Mouse (Mus musculus) midbrain, embryonic 13.5 days (tissue): Measurements from ENCODE around the gene Abi2. TPM values are rescaled to one million over a fixed set of nuclear protein-coding genes. Genes with fewer than 3 reads are reported as not detected.
"Not testable (repeated sequence)": the region's sequence is repeated elsewhere in the genome, so short reads cannot be mapped to it uniquely, and the experiment has no call there.

Experiments used
- ATAC-seq: fragments of 200-750 bp; cut with Nextera tagmentation; 2 replicates; pipeline ENCODE4 v1.8.0; 2017; ENCODE audit warnings: mild to moderate bottlenecking, moderate TSS enrichment, moderate library complexity
- H3K27ac ChIP-seq: fragments of 300-500 bp; sonication (generic); 2 replicates; pipeline ENCODE4 v1.5.1; 2015; ENCODE audit warnings: inconsistent platforms, mild to moderate bottlenecking, moderate library complexity
- H3K27me3 ChIP-seq: fragments of 300-500 bp; sonication (generic); 2 replicates; pipeline ENCODE4 v1.6.1; 2015; ENCODE audit warnings: mild to moderate bottlenecking, inconsistent platforms
- H3K36me3 ChIP-seq: fragments of 300-500 bp; sonication (generic); 2 replicates; pipeline ENCODE4 v1.6.1; 2015; ENCODE audit warnings: mild to moderate bottlenecking, inconsistent platforms
- H3K4me1 ChIP-seq: fragments of 300-500 bp; sonication (generic); replicated peaks from 2 replicates; pipeline ENCODE4 v1.6.1; 2015; ENCODE audit warnings: inconsistent platforms
- H3K4me2 ChIP-seq: fragments of 300-500 bp; sonication (generic); replicated peaks from 2 replicates; pipeline ENCODE4 v1.6.1; 2015; ENCODE audit warnings: moderate library complexity, mild to moderate bottlenecking, inconsistent platforms
- H3K4me3 ChIP-seq: fragments of 300-500 bp; sonication (generic); replicated peaks from 2 replicates; pipeline ENCODE4 v1.5.1; 2015; ENCODE audit warnings: mild to moderate bottlenecking, inconsistent platforms
- H3K9ac ChIP-seq: fragments of 300-500 bp; sonication (generic); replicated peaks from 2 replicates; pipeline ENCODE4 v1.6.1; 2015; ENCODE audit warnings: mild to moderate bottlenecking, inconsistent platforms
- H3K9me3 ChIP-seq: fragments of 300-500 bp; sonication (generic); 2 replicates; pipeline ENCODE4 v1.6.1; 2016; ENCODE audit warnings: mild to moderate bottlenecking, inconsistent platforms
- WGBS: fragments of 180-500 bp; shearing (Covaris S2); methylation state at CpG from one replicate; pipeline ENCODE4 v1.1.7; 2015; 5-methylcytosine and 5-hydroxymethylcytosine counted together
- polyA plus RNA-seq: library from polyadenylated mRNA; unstranded; fragments of >200 nt; fragmentation: Nextera tagmentation; extraction: Ambion mirVana; gene quantifications from 2 replicates; pipeline ENCODE4 v1.2.1, GENCODE M21; 2015

The Abi2 gene
- polyA plus RNA-seq, 1 experiment from 2014 or later: 72.3 TPM

DNA sequence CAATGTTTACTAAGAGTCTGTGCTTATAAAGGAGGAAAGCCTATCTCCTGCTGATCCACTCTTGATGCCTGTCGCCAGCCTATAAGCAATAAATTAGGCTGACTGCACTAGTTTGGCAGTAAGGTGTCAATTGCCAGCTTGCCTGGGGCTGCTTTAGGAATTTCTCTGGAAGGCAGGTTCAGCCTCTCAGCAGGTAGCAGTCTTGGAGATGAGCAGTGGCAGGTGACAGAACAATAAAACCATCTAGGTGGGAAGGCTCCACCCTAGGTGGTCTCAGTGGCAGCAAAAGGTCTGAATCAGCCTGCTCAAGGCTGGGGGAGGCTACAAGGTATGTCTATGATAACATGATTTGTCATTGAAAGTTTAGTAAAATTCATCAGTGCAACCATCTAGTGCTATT lies 23.1 kb downstream of the Abi2 start:
- 23% methylated on average over 1 of the region's 1 CpGs for WGBS
- Histone ChIP-seq H3K4me2 (no peak overlapping the region), H3K9me3 (no peaks in the 10 kb centered on the region), H3K4me3 (no peak overlapping the region), H3K36me3 (peaks cover 5% of the 10 kb centered on the region), H3K9ac (no peak overlapping the region), H3K27me3 (no peaks in the 10 kb centered on the region), H3K27ac (no peak overlapping the region), H3K4me1 (0 out of 2 replicates have a peak, but pooled peaks cover 7% of the 10 kb centered on the region)
- ATAC-seq: no peak

DNA sequence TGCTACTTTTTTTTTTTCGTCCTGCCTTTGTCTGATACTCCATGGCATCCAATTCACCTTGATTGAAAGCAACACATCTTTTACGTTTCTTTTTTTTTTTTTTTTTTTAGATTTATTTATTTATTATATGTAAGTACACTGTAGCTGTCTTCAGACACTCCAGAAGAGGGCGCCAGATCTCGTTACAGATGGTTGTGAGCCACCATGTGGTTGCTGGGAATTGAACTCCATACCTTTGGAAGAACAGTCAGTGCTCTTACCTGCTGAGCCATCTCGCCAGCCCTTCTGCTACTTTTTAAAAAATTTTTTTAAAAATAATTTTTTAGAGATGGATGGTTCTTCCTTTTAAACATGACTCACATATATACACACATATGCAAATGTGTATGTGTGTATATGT lies 32.0 kb downstream of the Abi2 start:
- H3K9me3 ChIP-seq, ATAC-seq, H3K4me3 ChIP-seq, H3K27me3 ChIP-seq, H3K27ac ChIP-seq, H3K4me2 ChIP-seq, H3K4me1 ChIP-seq, H3K9ac ChIP-seq: not testable (repeated sequence)
- peaks cover 25% of the 10 kb centered on the region for H3K36me3 ChIP-seq
- 70% methylated on average over 5 of the region's 5 CpGs for WGBS

DNA sequence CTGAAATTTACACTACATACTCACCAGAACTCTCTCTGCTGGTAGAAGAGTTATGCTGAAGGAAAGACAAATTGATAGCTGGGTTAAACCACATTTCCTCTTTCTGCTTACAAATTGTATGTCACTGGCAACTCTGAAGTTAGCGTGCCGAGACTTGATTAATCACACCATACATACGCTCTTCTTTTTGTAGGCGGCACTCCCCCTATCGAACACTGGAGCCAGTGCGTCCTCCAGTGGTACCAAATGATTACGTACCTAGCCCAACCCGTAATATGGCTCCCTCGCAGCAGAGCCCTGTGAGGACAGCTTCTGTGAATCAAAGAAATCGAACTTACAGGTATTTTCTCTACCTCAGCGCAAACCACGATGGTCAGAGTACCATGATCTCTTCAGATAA lies 37.6 kb downstream of the Abi2 start:
- Histone ChIP-seq H3K9me3 (no peaks in the 10 kb centered on the region), H3K27me3 (no peaks in the 10 kb centered on the region), H3K4me1 (no peaks in the 10 kb centered on the region), H3K36me3 (peaks cover 28% of the 10 kb centered on the region), H3K27ac (no peak overlapping the region), H3K4me2 (no peak overlapping the region), H3K9ac (no peak overlapping the region), H3K4me3 (no peak overlapping the region)
- 91% methylated on average over 12 of the region's 12 CpGs for WGBS
- no peak for ATAC-seq

DNA sequence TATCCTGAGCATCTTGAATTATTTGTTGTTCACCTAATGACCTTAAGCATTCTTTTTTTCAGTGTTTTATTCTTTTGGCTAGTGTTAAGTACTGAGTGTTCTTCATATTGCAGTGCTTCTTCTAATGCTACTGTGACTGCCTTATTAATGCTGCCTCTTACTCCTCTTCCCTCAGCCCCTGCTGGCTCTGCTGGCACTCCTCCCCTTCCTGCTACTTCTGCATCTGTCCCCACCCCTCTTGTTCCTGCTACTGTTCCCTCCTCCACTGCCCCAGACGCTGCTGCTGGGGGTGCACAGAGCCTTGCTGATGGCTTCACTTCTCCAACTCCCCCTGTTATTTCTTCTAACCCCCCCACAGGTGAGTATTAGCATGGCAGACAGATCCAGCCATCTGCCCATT lies 40.5 kb downstream of the Abi2 start:
- Histone ChIP-seq H3K9me3 (no peaks in the 10 kb centered on the region), H3K36me3 (peaks cover 29% of the 10 kb centered on the region), H3K27ac (no peak overlapping the region), H3K9ac (no peak overlapping the region), H3K4me2 (no peak overlapping the region), H3K4me1 (no peaks in the 10 kb centered on the region), H3K4me3 (no peak overlapping the region), H3K27me3 (no peaks in the 10 kb centered on the region)
- no peak for ATAC-seq
- 57% methylated on average over 1 of the region's 1 CpGs for WGBS

DNA sequence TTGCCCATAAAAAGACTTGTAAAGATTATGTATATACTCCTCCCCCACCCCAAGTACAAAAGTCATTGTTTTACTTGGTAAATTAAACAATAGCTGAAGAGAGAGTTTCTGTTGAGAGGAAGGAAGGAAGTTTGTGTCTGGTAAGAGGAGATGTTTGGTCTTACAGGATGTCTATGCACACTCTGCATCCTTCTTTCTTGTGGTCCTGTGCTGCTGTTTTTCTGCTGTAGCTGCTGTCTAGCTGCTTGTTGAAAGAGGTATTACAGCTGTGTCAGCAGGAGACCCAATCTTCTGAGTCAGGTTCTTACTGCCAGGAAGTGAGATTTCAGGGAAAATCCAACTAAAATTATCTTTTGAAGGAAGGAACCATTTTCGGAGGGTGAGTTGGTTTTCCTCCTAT lies 51.2 kb downstream of the Abi2 start:
- ATAC-seq: no peak
- WGBS: 90% methylated on average over 1 of the region's 1 CpGs
- H3K4me1 ChIP-seq: no peaks in the 10 kb centered on the region
- H3K9me3 ChIP-seq: no peaks in the 10 kb centered on the region
- no peak overlapping the region for H3K4me3 ChIP-seq
- no peak overlapping the region for H3K27ac ChIP-seq
- no peak overlapping the region for H3K9ac ChIP-seq
- H3K4me2 ChIP-seq: no peak overlapping the region
- H3K27me3 ChIP-seq: no peaks in the 10 kb centered on the region
- peaks cover 30% of the 10 kb centered on the region for H3K36me3 ChIP-seq

DNA sequence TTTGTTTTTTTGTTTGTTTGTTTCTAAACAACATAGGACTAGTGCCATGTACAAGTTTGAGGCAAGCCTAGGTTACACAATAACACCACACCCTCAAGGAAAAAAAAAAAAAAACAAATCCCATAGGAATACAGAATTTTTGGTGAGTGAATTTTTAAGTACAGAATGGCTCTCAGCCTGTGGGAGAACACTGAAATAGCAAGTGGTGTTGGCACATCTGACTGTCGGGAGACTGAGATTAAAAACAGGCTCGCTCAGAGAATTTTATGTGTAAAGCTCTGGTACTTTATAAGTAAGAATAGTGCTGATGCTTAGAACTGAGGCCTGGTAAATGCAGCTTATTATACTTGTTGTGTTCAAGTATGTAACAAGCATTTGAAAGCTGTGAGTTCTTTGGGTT lies 60.1 kb downstream of the Abi2 start:
- WGBS: 93% methylated on average over 2 of the region's 2 CpGs
- Histone ChIP-seq H3K27ac (no peak overlapping the region), H3K36me3 (peaks cover 46% of the 10 kb centered on the region), H3K4me1 (no peaks in the 10 kb centered on the region), H3K4me2 (no peak overlapping the region), H3K9ac (no peak overlapping the region), H3K27me3 (no peaks in the 10 kb centered on the region), H3K9me3 (no peaks in the 10 kb centered on the region), H3K4me3 (no peak overlapping the region)
- no peak for ATAC-seq

DNA sequence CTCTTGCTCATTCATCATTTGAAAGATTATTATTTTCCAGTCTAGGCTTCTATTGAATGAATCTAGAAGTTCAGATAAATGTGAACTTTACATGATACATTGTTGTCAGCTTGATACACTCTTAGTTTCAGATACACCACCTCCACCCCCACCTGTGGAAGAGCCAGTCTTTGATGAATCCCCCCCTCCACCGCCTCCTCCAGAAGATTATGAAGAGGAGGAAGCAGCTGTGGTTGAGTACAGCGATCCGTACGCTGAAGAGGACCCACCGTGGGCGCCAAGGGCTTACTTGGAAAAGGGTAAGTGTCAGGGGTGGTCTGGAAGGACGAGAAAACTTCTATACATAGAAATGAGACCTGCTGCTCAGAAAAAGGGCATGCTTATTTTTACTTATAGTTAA lies 61.1 kb downstream of the Abi2 start:
- Histone ChIP-seq H3K9ac (no peak overlapping the region), H3K36me3 (peaks cover 39% of the 10 kb centered on the region), H3K27me3 (no peaks in the 10 kb centered on the region), H3K4me2 (no peak overlapping the region), H3K4me1 (no peaks in the 10 kb centered on the region), H3K27ac (no peak overlapping the region), H3K4me3 (no peak overlapping the region), H3K9me3 (no peaks in the 10 kb centered on the region)
- no peak for ATAC-seq
- WGBS: 89% methylated on average over 7 of the region's 7 CpGs

DNA sequence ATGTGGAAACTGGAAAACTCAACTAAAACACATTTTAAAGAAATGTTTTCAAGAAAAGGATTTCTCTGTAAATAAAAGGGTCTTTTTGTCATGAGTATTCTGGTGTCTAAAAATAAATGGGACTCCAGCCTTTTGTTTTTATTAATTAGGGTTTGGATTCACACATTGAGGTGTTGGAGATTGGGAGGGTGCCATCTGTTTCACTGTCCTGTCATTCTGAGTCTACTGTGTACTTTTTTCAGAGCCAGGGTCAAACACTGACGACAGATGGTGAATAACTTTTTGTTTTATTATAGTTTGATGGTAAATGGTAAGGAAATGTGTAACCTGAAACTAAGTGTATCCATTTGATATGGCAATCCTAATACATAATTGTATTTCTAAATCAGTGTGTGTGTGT lies 72.1 kb downstream of the Abi2 start:
- H3K9me3 ChIP-seq: no peaks in the 10 kb centered on the region
- H3K27ac ChIP-seq: no peak overlapping the region
- H3K4me1 ChIP-seq: no peaks in the 10 kb centered on the region
- 50% methylated on average over 1 of the region's 1 CpGs for WGBS
- no peak overlapping the region for H3K9ac ChIP-seq
- peaks cover 34% of the 10 kb centered on the region for H3K36me3 ChIP-seq
- no peak for ATAC-seq
- no peaks in the 10 kb centered on the region for H3K27me3 ChIP-seq
- H3K4me3 ChIP-seq: no peak overlapping the region
- no peak overlapping the region for H3K4me2 ChIP-seq

DNA sequence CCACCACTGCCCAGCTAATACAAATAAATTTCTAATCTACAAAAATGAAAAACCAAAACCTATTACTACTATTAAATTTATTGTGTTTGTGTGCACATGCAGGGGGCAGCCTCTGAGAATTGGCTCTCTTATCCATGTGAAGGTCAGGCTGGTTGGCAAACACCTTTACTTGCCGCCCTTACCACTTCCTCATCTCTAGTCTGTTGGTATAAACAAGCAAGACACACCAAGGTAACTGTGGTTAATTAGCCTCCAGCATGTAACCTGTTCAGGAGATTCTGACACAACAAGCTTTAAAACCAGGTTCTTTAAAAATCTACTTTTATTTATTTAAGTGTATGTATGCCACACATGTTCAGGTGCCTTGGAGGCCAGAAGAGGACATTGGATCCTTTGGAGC lies 73.5 kb downstream of the Abi2 start:
- 97% methylated on average over 1 of the region's 1 CpGs for WGBS
- Histone ChIP-seq H3K4me2 (no peak overlapping the region), H3K36me3 (peaks cover 31% of the 10 kb centered on the region), H3K4me1 (no peaks in the 10 kb centered on the region), H3K4me3 (no peak overlapping the region), H3K9ac (no peak overlapping the region), H3K27ac (no peak overlapping the region), H3K27me3 (no peaks in the 10 kb centered on the region), H3K9me3 (no peaks in the 10 kb centered on the region)
- ATAC-seq: no peak

DNA sequence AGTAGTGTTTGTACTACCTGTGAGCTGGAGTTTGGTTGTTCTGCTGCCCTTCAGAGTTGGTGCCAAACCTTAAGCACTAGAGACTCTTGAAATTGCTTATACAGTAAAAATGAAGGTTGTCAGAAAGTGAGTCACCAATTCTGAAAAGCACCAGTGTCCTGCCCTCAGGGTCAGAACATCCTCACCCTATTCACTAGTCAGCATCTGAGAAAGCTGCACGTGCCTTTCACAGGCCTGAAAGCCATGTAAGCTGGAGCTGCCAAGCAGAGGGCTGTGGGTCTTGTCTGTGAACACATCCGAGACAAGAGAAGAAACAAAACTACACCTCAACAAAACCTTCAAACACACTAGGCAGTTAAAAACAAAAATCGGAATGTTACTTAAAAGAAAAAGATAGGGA lies 76.2 kb downstream of the Abi2 start:
- Histone ChIP-seq H3K36me3 (peaks cover 49% of the 10 kb centered on the region), H3K27me3 (no peaks in the 10 kb centered on the region), H3K9ac (no peak overlapping the region), H3K4me1 (no peaks in the 10 kb centered on the region), H3K4me2 (no peak overlapping the region), H3K27ac (no peak overlapping the region), H3K9me3 (no peaks in the 10 kb centered on the region), H3K4me3 (no peak overlapping the region)
- 87% methylated on average over 3 of the region's 3 CpGs for WGBS
- ATAC-seq: no peak

DNA sequence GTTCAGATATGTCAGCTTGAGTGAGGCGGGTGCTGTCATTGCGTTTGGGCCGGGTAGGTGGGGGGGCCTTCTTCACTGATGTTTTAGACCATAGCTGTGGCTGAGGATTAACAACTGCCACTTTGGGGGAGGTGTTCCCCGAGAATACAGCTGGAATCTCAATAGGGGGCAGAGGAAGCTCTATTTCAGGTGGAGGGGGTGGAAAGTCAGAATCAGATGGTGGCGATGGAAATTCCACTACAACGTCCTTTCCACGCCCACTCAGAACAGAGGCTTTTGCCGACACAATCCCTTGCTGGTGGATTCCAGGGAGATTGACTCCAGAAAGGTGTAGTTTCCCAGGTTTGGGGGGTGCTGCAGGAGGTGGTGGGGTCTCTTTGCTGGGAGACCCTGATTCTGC lies 79.2 kb downstream of the Abi2 start:
- Histone ChIP-seq H3K36me3 (peaks cover 66% of the 10 kb centered on the region), H3K9me3 (no peaks in the 10 kb centered on the region), H3K27ac (no peak overlapping the region), H3K4me1 (no peaks in the 10 kb centered on the region), H3K4me3 (no peak overlapping the region), H3K9ac (no peak overlapping the region), H3K4me2 (no peak overlapping the region), H3K27me3 (no peaks in the 10 kb centered on the region)
- ATAC-seq: no peak
- whole genome bisulfite sequencing: 84% methylated on average over 8 of the region's 8 CpGs

DNA sequence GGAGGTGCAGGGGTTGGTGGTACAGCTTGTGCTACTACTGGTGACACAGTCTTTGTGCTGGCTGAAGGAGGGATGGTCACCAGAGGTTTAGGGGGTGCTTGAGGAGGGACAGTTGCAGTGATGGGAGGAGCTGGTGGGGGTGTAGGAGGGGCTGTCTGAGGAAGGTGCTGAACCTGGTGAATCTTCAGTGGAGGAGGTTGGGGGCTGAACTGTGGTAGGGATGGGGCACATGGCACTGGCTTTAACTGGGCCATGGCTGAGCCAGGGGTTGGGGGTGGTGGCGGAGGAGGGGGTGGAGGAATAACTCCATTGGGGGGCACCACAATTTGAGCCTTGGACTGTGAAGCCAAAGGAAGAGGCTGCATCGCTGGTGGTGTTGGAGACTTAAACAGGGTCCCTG lies 80.2 kb downstream of the Abi2 start:
- Histone ChIP-seq H3K9ac (no peak overlapping the region), H3K4me1 (no peaks in the 10 kb centered on the region), H3K36me3 (peaks cover 74% of the 10 kb centered on the region), H3K27me3 (no peaks in the 10 kb centered on the region), H3K27ac (no peak overlapping the region), H3K4me3 (no peak overlapping the region), H3K9me3 (no peaks in the 10 kb centered on the region), H3K4me2 (no peak overlapping the region)
- 83% methylated on average over 2 of the region's 2 CpGs for WGBS
- peak; percentile 37 for ATAC-seq

DNA sequence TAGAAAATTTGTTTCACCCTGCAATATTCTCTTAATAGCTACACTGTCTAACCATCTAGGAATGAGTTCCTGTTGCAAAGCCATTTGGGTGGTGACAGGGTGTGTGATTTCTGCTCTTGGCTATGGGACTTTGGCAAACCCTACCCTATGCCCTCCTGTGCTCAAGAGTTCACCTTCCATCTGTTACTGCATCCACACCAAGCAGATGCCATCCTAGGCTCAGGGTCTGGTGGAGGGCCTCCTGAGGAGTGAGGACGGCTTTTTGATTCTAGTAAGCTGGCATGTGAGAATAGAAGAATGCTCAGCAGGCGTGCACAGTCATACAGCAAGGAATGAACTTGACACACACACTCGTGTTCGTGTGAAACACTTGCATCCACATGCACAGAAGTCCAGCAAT lies 81.1 kb downstream of the Abi2 start:
- WGBS: 78% methylated on average over 4 of the region's 4 CpGs
- Histone ChIP-seq H3K27ac (no peak overlapping the region), H3K36me3 (peaks cover 80% of the 10 kb centered on the region), H3K9ac (no peak overlapping the region), H3K4me3 (no peak overlapping the region), H3K27me3 (no peaks in the 10 kb centered on the region), H3K4me1 (no peaks in the 10 kb centered on the region), H3K4me2 (no peak overlapping the region), H3K9me3 (no peaks in the 10 kb centered on the region)
- ATAC-seq: no peak
